Mouse (Mus musculus): ENCODE results near the gene Pheta1.

The Pheta1 gene

GRCm38 (mm10) chr5:121848743-121849142, at the start of gene Pheta1:
TSS of gene Pheta1 (plus strand) at chr5:121848984.
- ATAC-seq (ENCODE audit: low TSS enrichment): peak; percentile 76

DNA sequence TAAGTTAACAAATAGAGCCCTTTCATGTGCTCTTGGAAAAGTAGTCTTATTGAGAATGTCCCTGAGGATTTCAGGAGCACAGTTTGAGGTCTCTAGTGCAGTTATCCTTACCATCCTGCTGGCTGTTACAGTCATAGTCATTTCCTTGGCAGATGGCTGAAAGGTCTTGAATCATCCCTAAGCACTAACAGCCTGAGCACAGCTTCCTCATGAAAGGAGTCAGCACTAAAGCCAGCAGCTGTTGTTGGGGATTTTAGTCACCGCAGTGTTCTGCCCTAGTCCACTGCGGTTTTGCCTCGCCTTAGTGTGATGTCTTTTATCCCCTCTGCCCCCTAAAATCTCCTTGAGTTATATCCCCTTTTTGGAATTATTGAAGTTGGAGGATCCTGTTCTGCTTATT, 41.6 kb upstream of the Pheta1 start:
- ATAC-seq (ENCODE audit: low TSS enrichment): peak; percentile 31; the same call in 1 of the 2 replicates

GRCm38 (mm10) chr5:121808202-121808601, 40.6 kb upstream of the Pheta1 start:
- ATAC-seq (ENCODE audit: low TSS enrichment): no peak

DNA sequence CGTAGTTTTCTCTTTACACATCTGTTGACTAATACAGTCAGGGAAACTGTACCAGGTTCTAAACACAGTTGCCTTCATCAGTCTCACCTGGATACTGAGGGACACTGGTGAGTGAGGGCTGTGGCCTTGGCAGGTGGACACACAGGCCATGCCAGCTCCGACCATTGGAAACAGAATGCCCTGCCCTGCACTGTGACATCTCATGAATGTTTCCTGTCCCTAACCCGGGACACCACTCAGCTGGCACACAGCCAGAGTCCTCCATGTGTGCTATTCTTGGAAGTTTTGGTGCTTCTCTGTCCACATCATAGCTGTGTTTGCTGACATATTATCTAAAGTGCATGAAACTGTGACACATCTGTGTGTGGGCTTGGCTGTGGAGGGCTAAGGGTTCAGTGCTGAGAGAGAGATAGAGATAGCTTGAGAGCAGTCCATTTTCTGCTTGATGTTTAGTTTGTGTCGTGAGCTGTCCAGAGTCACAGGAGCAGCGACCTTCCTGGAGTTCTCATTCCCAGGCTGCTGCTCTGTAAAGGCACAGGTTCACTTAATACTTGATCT, 39.0 kb upstream of the Pheta1 start:
- ATAC-seq (ENCODE audit: low TSS enrichment): no peak

DNA sequence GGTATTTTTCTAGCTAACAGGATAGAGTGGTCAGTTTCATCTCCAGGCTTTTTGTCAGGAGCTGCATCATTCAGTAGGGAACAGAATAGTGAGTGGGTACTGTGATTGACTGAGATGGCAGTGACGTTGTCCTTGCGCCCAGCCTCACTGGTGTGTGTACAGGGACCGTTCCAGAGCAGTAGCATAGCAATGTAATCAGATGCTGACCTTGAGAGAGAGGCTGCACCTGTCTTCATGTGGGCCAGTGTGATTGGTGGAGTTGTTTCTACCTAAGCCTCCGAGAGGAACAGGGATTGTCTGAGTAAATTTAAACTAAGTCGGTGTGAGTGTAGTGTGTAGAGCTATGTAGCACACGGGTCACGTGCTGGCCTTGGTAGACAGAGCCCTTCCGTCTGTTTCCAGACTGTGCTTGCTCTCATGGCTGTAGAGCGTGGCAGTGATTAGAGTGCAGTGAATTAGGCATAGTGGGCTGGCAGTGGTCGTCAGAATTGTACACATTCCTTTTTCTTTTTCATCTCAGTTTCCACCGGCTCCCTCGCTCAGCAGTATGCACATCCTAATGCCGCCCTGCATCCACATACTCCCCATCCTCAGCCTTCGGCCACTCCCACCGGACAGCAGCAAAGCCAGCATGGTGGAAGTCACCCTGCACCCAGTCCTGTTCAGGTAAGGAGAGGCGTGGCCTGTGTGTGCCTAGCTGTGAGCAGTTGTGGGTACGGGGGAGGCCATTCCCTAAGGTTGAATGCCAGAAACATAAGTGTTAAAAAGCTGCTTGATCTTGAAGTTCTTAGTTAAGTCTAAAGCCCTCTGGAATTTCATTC, 38.2 kb upstream of the Pheta1 start:
- no peak for ATAC-seq (ENCODE audit: low TSS enrichment)

DNA sequence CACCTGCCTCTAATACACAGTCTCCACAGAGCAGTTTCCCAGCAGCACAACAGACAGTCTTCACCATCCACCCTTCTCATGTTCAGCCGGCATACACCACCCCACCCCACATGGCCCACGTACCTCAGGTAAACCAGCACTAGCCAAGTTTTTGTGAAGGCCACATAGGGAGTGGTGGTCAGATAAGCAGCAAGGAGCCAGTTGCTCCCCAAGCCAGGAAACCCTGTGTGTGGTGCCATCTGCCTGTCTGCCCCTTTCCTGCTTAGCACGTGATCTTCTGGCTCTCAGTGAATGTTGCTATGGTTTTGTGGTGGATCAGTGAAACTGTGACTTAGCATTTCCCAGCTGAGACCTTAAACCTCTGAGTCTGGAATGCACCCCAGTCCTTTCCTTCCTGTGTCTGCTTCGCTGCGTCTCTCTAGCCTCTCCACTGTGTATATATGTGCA, 37.3 kb upstream of the Pheta1 start:
- no peak for ATAC-seq (ENCODE audit: low TSS enrichment)

DNA sequence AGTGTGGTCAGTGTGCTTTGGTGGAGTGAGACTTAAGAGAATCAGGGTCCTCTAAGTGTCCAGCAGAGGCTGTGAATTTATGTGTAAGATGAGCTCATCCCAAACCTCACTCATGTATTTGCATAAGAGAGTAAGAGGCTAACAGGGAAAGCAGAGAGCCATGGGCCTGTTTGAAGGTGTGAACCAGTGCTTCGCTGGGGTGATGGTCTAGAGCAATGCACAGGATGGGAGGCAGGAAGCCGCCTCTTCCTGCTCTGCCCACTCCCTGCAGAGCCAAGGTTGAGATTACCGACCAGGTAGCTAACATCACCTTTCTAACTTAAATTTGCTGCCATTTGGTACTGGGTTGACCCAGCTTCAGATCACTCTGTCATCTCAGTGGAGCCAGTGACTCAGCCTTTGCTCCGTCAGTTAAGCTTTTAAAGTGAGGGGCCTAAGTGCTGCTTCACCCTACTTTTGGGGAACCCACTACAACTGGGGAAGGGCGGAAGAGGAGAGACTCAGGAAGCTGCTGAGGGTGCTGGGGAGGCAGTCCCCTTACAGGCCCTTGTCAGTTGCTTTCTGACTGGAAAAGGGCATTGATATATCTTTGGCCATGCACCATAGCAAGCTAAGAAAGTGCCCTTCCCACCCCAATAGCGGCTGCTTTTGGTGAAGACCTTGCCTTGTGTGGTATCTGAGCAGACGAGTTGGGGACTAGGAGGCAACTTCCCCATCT, 36.1 kb upstream of the Pheta1 start:
- no peak for ATAC-seq (ENCODE audit: low TSS enrichment)

DNA sequence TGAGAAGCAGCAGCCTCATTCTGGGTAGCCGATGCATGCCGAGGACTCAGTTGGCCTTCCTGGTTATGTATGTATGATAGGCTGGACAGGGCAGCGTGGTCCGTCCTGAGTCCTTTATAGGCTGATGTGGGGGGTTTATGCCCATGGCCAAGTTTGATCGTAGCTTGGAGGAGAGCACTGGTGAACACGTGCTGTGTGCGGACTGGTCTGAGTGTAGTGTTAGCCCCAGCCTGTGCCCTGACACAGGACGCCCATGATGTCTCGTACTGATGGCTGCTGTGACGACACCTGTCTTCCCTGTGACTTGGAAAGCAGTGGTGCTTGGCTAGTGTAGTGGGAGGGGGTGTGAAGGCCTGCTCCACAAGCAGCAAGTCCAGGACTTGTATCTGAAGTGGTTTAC, 35.0 kb upstream of the Pheta1 start:
- no peak for ATAC-seq (ENCODE audit: low TSS enrichment)

- peak; percentile 22; the same call in 1 of the 2 replicates for ATAC-seq (ENCODE audit: low TSS enrichment)
Observed at GRCm38 (mm10) chr5:121815067-121815466, 33.7 kb upstream of the Pheta1 start.

- no peak for ATAC-seq (ENCODE audit: low TSS enrichment)
Observed at GRCm38 (mm10) chr5:121815867-121816380, 32.9 kb upstream of the Pheta1 start.

DNA sequence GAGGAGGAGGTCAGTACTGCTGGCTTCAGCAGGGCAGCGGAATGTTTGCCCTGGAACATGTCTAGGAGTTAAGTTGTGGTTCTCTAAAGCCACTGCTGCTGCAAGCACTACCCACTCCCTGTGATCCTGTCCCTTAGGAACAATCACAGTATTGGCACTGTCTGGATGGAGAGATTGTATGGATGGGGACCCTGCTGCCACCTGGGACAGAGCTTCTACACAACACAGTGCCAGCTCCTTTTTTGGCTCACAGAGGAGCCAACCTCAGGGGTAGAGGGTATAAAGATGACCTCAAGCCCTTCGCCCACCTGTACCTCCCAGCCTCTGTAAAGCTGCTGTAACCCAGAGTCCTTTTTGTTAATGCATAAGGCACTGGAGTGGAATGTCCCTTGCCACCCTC, 32.2 kb upstream of the Pheta1 start:
- no peak for ATAC-seq (ENCODE audit: low TSS enrichment)

- no peak for ATAC-seq (ENCODE audit: low TSS enrichment)
Observed at GRCm38 (mm10) chr5:121817551-121817950, 31.2 kb upstream of the Pheta1 start.

DNA sequence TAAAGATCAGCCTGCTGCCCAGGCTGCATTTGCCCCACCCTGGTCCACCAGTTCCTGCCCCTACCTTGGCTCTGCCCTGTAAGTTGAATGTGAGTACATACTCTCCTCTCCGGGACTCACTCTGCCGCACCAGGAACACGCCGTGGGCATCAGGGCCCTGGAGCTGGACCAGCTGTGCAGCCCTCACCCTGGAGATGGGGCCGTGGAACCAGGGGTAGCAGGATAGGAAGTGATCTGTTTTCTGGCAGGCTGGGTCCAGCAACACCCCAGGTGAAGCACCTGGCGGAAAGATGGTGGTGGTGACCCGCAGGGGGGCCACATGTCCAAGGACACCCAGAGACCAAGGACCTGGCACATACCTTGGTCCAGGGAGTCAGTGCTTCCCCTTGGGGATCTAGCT, 30.4 kb upstream of the Pheta1 start:
- ATAC-seq (ENCODE audit: low TSS enrichment): no peak

GRCm38 (mm10) chr5:121818862-121819261, 29.9 kb upstream of the Pheta1 start:
- ATAC-seq (ENCODE audit: low TSS enrichment): no peak

GRCm38 (mm10) chr5:121819559-121819958, 29.2 kb upstream of the Pheta1 start:
- ATAC-seq (ENCODE audit: low TSS enrichment): no peak

- ATAC-seq (ENCODE audit: low TSS enrichment): no peak
Observed at GRCm38 (mm10) chr5:121820161-121820560, 28.6 kb upstream of the Pheta1 start.

DNA sequence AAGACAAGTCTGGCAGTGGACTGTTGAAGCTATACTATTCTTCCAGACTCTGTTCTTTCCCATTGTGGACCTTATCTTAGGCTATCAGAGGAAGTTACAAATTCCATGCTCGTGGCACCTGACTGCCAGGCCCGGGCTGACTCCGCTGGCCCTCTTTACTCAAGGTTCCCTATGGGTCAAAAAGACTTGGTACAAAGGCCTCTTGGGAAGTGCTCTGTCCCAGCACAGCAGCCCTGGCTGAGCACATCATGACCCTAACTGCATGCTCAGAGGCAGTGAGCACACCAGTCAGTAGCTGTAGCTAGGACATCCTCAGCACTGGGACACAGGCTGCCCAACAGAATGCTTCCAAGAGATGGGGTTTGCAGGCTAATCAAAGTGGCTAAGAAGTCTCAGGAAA, 28.1 kb upstream of the Pheta1 start:
- no peak for ATAC-seq (ENCODE audit: low TSS enrichment)

DNA sequence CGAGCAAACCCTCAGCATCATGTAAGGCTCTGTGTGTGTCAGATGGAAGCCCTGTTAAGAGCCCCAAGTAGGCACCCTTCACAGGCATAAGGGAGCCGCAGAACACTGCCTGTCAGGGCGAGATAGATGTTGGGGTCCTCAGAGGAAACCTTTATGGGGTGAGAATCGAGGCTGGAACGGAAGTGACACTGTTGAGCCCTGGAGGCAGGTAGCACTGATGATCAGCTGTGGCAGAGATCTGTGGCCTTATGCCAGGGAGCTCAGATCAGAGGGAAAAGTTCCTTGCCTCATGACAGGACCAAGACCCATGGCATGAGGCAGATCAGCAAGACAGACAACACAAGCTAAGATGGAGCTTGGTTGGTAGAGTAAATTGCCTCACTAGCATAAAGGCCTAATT, 27.7 kb upstream of the Pheta1 start:
- no peak for ATAC-seq (ENCODE audit: low TSS enrichment)

- ATAC-seq (ENCODE audit: low TSS enrichment): no peak
Observed at GRCm38 (mm10) chr5:121821552-121821951, 27.2 kb upstream of the Pheta1 start.

DNA sequence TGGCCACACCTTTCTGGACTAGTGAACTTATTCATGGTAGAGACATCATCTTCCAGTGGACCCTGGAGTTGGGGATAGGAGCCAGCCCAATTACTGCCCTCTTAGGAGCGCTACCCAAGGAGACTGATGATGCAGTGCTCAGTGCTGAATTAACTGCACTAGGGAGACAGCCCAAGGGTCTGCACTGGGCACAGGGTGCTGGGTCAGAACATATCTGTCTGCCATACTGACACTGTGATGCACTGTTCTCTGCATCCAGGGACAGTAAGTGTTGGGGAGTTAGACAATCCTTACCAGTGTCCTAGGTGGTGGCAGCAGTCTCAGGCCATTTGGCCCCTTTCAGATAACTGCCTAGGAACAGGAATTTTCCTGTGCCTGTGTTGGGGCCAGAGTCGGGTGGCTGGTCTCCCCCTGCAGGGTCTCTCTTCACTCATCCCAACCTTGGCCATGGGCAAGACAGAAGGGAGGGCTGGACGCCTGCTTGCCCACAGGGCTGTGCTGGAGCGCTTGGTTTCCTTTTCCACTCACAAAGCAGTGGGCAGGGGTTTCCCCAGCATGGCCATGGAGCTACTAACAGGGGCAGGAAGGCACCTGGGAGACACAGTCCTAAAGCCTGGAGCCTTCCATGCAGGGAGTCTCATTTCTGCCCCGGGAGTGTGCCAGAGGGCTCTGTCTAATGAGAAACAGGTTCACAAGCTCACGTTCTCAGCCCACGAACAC, 25.8 kb upstream of the Pheta1 start:
- no peak for ATAC-seq (ENCODE audit: low TSS enrichment)

DNA sequence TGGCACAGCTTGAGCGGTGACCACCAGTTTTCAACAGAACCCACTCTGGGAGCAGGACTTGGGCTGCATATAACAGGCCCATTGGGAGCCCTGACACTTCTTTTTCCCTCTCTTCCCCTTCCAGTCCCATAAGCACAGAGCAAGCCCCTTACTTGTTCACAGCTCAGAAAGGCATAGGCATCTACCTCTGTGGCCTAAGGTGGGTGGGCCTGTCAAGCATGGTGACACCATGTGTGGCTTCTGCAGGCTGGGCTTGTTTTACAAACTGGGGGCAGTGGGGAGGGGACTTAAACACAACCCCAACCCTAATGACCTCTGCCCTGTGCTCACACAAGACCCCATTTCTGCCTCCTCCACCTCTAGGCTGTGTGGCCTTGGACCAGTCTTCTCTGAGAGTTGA, 25.1 kb upstream of the Pheta1 start:
- ATAC-seq (ENCODE audit: low TSS enrichment): no peak

GRCm38 (mm10) chr5:121824121-121824520, 24.7 kb upstream of the Pheta1 start:
- ATAC-seq (ENCODE audit: low TSS enrichment): no peak
